Mouse (Mus musculus) C2C12 (cell line): ENCODE results near the gene Mnd1.

Experiments used
- CTCF ChIP-seq: IDR thresholded peaks from one replicate; pipeline ENCODE4 v1.5.1; 2011; ENCODE audit not compliant: control insufficient read depth, insufficient read depth, insufficient read length
- FOSL1 ChIP-seq: IDR thresholded peaks from one replicate; pipeline ENCODE4 v1.8.0; 2011; ENCODE audit warnings: mild to moderate bottlenecking, low read length; ENCODE audit not compliant: poor library complexity, insufficient read depth, severe bottlenecking
- MAX ChIP-seq: IDR thresholded peaks from one replicate; pipeline ENCODE4 v1.6.1; 2011; ENCODE audit warnings: mild to moderate bottlenecking, control low read depth
- MYOD1 ChIP-seq: IDR thresholded peaks from one replicate; pipeline ENCODE4 v1.6.1; 2011; ENCODE audit warnings: low read depth; ENCODE audit not compliant: control insufficient read depth, insufficient read length
- USF1 ChIP-seq: IDR thresholded peaks from one replicate; pipeline ENCODE4 v1.6.1; 2011; ENCODE audit warnings: low read depth, mild to moderate bottlenecking, control low read depth, moderate library complexity

DNA sequence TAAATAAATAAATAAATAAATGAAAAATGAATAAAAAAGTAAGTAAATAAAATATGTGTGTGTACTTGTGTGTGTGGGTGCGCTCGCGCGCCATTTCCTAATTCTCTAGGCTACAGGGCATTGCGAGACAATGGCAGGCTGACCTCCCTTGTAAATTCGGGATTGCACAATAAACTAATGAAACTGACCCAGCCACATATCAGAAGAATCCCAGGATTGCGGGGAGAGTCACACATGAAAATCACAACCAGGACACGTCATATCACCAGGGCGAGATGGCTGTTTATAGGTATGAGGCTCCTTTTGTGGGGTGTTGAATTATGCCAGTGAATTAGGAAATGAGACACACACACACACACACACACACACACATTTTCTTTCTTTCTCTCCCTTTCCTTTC lies 43.9 kb upstream of the Mnd1 start:
- TF ChIP-seq CTCF (no peak), MYOD1 (no peak), FOSL1 (no peak), MAX (no peak), USF1 (no peak)
